Mouse (Mus musculus): Measurements from ENCODE around the gene Angptl2.

The Angptl2 gene

GRCm38 (mm10) chr2:33232782-33233570 is 17.1 kb downstream of the Angptl2 start:
- no peak for DNase-seq

- no peak for DNase-seq
These were observed 18.0 kb downstream of the Angptl2 start for GRCm38 (mm10) chr2:33233856-33234255.

- DNase-seq: no peak
These were observed 19.0 kb downstream of the Angptl2 start for GRCm38 (mm10) chr2:33234848-33235247.

- DNase-seq: no peak
These were observed 21.7 kb downstream of the Angptl2 start for GRCm38 (mm10) chr2:33237581-33237980.

GRCm38 (mm10) chr2:33244880-33245279 is 29.0 kb downstream of the Angptl2 start:
- DNase-seq: no peak

- no peak for DNase-seq
These were observed 29.5 kb downstream of the Angptl2 start for GRCm38 (mm10) chr2:33245350-33245749.

- DNase-seq: no peak
These were observed 31.0 kb downstream of the Angptl2 start for GRCm38 (mm10) chr2:33246841-33247240.

GRCm38 (mm10) chr2:33248549-33248948 is 32.7 kb downstream of the Angptl2 start:
- no peak for DNase-seq

GRCm38 (mm10) chr2:33249922-33250633 is 34.2 kb downstream of the Angptl2 start:
- no peak for DNase-seq

GRCm38 (mm10) chr2:33252751-33253150 is 36.9 kb downstream of the Angptl2 start:
- DNase-seq: no peak

- no peak for DNase-seq
These were observed 37.8 kb downstream of the Angptl2 start for GRCm38 (mm10) chr2:33253572-33254190.

GRCm38 (mm10) chr2:33254318-33254985 is 38.6 kb downstream of the Angptl2 start:
- no peak for DNase-seq

- no peak for DNase-seq
These were observed 41.1 kb downstream of the Angptl2 start for GRCm38 (mm10) chr2:33256769-33257537.

GRCm38 (mm10) chr2:33260772-33261171 is 44.9 kb downstream of the Angptl2 start:
- no peak for DNase-seq

GRCm38 (mm10) chr2:33261475-33261874 is 45.6 kb downstream of the Angptl2 start:
- no peak for DNase-seq

- DNase-seq: no peak
These were observed 49.9 kb downstream of the Angptl2 start for GRCm38 (mm10) chr2:33265793-33266192.

- DNase-seq: no peak
These were observed 51.2 kb downstream of the Angptl2 start for GRCm38 (mm10) chr2:33267075-33267474.

- DNase-seq: no peak
These were observed 52.7 kb downstream of the Angptl2 start for GRCm38 (mm10) chr2:33268384-33269131.

GRCm38 (mm10) chr2:33269132-33269493 is 53.2 kb downstream of the Angptl2 start:
- DNase-seq: no peak

GRCm38 (mm10) chr2:33270569-33270968 is 54.7 kb downstream of the Angptl2 start:
- no peak for DNase-seq

- no peak for DNase-seq
These were observed 55.6 kb downstream of the Angptl2 start for GRCm38 (mm10) chr2:33271511-33271910.
